Mouse (Mus musculus) forelimb bud, embryonic 11.5 days (tissue): Measurements from ENCODE around the gene Rspry1.

Experiments used
- DNase-seq: peaks from one replicate; pipeline ENCODE4 v3.0.0-alpha.2; 2012; ENCODE audit warnings: low read depth, low spot score

Gene Rspry1

DNA sequence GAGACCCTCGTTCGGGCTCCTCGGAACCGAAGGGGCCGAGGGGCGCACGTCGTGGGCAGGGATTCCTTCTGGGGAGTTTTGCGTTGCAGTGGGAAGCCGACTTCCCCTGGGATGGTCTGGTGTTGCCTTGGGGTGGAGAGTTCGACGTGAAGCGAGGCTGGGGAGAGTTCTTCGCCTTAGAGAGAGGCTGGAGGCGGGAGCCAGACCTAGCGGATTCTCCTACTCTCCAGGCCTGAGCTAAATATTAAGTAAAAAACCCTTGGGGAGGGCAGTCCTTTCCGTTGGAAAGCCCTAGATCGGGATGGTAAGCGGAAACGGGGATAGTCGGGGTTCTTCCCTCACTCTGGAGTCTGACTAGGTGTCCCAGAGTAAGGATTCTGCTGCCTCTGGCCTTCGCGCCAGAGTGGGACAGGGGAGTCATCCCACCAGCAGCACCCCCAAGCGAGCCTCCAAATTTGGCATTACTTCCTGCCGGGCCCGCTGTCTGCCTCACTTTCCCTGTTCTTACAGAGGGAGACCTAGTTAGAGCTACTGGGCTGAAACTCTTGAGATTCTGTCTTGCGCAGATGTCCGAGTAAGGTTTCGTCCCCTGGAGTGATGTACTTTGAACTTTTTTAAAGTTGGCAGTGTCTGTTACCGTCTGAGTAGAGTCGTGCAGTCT is 864 bp downstream of the Rspry1 start:
- peak; percentile 3 for DNase-seq

DNA sequence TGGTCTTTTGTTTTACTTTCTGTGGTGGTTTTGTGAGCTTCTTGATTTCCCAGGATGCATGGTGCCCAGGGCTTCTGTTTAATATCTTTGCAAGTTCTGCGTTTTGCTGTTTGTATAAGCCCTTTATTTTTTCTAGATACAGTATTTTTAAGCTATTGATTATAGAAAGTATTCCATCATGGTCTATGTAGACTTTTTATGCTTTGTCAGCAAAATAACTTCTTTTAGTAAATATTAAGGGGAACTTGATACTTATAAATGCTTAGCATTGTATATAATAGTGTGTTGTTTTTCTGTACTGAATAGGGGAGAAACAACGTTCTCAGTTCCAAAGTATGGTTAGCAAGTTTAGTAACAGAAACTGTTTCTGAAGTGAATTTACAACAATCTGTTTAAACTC is 2.3 kb downstream of the Rspry1 start:
- DNase-seq, result no peak

DNA sequence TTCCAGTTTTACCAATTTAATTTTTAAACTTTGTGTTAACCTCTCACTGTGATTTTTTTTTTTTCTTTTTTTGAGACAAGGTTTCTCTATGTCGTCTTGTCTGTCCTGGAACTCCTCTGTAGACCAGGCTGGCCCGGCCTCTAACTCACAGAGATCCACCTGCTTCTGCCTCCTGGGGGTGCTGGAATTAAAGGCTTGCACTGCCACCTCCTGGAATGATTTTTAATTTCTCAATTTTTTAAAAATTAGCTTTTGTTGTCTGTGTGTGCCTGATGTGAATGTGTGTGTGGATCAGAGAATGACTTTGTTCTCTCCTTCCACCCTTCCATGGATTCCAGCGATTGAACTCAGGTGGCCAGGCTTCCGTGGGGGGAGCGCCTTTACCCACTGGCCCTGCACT is 5.3 kb downstream of the Rspry1 start:
- no peak for DNase-seq

DNA sequence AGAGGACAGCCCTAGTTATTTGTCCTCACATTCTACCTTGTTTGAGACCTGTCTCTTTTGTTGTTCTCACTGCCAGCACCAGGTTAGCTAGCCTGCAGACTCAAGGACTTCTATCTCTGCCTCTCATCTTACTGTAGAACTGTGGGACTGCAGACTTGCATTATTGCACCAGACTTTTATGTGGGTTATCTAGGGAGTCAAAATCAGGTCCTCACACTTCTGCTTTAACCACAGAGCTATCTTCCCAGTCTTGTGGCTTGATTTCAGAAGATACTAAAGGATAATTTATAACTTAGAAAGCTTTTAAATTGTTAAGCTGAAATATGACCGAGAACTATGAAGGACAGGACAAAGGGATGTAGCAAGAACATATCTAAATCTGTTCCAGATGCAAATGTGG is 23.1 kb downstream of the Rspry1 start:
- no peak for DNase-seq

GRCm38 (mm10) chr8:94633564-94634194 is 31.9 kb downstream of the Rspry1 start:
- DNase-seq, result no peak

- DNase-seq, result no peak
Measured at GRCm38 (mm10) chr8:94634211-94634610, 32.5 kb downstream of the Rspry1 start.

DNA sequence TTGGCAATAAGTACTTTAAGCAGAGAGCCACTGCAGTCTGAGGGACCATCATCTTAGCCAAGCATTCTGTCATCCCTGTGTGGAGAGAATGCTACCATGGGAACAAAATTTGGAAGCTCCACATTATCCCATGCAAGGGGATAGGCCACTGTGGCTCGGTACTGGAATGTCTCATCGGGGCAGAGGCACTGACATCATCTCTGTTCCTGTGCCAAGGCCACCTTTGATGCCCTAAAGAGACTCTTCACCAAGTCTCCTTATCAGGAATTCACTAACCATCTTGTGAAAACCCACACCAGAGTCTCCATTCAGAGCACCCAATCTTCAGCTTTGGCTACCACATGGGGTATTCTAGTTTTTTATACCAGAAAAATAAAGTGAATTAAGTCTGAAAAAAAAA is 39.4 kb downstream of the Rspry1 start:
- no peak for DNase-seq

GRCm38 (mm10) chr8:94641938-94642337 is 40.2 kb downstream of the Rspry1 start:
- no peak for DNase-seq

DNA sequence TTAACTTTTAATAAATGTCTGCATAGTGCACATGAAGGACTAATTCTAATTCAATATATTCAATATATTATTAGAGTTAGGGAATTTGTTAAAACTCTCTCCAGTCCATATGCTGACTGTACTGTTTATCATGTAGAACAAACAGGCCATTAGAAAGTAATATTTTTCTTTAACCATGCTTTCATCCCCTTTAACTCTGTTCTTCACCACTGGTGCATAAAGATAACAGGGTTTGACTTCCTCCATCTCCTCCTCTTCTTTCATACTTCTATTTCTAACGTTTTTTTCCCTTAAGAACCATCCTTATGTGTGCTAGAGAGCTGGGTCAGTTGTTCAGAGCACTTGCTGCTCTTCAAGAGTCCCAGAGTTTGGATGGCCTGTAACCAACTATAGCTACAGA is 43.5 kb downstream of the Rspry1 start:
- DNase-seq, result no peak

DNA sequence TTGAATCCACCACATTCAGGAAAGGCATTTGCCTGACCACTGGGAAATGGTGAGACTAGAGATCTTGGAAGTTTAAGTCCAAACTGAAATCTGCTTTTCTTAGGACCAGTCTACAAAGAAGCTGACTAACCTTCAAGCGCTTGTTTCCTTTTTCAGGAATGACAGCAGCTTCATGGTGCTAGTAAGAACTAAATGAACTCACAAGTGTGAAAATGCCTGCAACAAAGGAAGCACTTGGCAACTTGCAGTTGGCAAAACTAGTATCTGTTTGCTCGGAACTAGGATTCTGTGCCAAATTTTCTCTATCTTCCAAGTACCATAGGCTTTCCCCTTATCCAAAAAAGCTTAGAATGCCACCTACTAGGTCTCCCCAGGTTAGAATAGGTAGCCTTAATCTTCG is 44.4 kb downstream of the Rspry1 start:
- no peak for DNase-seq

GRCm38 (mm10) chr8:94649496-94649895 is 47.8 kb downstream of the Rspry1 start:
- no peak for DNase-seq

GRCm38 (mm10) chr8:94652951-94653350 is 51.2 kb downstream of the Rspry1 start:
- no peak for DNase-seq

DNA sequence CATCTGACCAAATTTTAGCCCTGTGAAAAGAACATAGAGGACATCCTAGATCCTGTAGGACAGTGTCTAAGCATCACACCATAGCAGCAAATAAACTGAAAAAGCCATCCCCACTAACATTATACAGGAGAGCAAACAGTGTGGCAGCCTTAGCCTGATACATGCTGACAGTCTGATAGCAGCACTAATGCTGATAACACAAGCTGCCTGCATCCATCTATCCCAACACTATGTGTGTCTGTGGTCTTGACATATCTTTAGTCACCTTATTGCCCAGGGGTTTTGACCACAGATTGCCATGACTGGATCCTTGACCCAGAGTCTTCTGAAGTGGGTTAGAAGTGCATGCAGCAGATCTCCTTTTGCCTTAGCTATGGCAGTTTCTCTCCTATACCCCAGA is 53.3 kb downstream of the Rspry1 start:
- DNase-seq, result no peak

DNA sequence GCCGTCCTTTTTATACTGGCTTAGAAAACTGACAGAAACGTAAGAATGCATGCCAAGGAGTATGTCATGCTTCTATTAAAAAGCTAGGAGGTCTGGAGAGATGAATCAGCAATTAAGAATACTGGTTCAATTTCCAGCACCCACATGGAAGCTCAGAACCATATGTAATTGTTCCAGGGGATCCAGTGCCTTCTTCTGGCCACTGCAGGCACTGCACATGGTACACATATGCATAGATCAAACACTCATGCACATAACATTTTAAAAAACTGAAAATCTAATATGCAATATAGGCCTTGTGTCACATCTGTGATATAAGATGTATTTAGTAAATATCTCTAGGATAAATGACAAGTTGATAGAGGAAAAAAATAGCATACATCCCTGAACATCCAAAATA is 56.3 kb downstream of the Rspry1 start:
- DNase-seq, result no peak

GRCm38 (mm10) chr8:94660418-94660817 is 58.7 kb downstream of the Rspry1 start:
- DNase-seq, result no peak

GRCm38 (mm10) chr8:94664722-94665121 is 63.0 kb downstream of the Rspry1 start:
- no peak for DNase-seq

DNA sequence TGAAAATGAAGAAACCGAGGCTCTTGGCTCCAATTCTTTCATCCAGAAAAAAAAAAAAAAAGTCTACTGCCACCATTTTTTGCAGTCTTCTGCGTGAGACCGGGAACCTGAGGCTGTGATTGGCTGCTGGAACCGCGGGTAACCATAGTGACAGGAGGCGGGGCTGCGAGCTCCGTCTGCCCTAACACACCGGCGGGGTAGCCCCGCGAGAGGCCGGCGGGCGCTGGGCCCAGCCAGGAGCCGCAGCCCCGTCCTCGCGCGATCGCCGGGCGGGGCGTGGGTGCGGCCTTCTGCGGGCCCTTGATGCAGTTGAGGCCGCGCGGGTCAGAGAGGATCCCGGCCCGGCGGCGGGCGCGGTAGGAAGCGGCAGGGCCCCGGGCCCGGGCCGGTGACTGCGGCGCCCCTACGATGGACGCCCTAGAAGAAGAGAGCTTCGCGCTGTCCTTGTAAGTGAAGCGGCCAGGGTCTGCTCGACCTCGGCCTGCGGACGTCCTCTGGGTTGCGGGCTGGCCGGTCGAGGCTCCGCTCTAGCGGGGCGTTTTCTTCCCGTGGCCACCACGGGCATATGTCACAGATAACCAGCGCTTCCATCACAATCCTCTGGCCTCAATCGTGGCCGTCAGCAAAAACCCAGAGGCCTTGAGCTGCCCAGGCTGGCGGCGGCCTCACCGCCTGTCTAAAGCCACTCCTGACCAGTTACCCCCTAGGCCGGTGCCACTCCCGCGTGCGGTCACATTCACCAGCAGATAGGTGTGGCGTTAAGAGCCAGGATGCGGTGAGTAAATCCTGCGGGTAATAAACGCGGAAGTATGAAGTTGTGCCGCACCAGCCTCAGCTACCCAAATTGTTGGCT is 64.9 kb downstream of the Rspry1 start, which contains the start of gene Arl2bp:
Arl2bp (plus strand) TSS at position 145 of the 853 bp plus-strand sequence.
- peak; percentile 93 for DNase-seq

DNA sequence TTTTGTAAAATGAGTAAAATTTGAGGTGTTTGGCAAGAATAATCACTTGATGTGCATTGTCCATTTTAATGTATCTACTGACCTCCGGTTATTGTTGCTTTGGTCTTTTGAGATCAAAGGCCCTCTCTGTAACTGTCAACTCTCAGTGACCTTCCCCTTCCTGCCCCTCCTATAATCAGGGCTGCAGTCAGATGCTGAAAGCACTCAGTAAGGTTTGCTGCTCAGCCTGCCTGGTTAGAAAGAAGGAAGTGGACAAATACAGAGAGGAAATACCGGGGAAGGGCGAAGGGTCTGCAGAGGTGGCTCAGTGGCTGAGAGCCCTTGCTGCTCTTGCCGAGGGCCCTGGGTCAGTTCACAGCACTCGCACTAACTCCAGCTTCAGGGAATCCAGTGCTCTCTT is 72.6 kb downstream of the Rspry1 start:
- DNase-seq, result no peak

GRCm38 (mm10) chr8:94675923-94676322 is 74.2 kb downstream of the Rspry1 start:
- DNase-seq, result no peak

GRCm38 (mm10) chr8:94678582-94678981 is 76.8 kb downstream of the Rspry1 start:
- no peak for DNase-seq

- no peak for DNase-seq
Measured at GRCm38 (mm10) chr8:94680414-94680813, 78.7 kb downstream of the Rspry1 start.

DNA sequence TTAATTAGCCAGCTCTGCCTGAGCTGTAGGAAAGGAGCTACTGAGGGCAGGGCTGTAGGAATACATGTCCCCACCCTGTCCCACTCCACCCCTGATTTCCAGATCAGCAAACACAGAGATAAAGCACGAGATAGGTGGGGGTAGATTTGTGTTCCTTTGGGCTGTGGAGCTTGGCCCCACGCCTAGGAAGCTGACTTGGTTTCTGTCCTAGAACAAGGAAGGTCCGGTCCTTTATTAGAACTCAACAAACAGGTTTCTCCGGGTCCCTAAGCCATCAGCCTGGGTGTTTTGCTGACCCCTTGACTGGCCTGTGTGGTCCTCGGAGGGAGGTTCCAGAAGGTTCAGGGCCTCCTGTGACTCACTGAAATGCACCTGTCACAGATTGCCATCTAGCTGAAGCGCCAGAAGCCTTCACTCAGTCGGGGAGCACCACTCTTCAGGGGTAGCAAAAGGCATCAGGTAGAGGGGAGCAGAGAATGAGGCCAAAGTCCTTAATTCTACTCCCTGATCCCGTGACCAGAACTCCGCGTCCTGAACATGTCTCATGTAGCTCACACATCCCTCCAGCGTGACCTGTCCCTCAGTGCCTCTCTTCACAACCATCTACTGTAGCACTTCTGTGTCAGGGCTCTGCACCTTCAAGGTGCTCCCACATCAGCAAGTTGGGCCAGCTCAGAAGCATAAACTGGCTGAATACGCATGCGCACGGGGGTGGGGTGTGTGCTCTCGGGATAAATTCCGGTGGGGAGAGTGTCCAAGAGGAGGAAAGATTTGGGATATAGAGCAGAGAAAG is 81.2 kb downstream of the Rspry1 start:
- no peak for DNase-seq
